Mouse (Mus musculus) heart, embryonic 10.5 days (tissue): Measurements from ENCODE around the gene Fgfr2. TPM values are rescaled to one million over a fixed set of nuclear protein-coding genes. Genes with fewer than 3 reads are reported as not detected.

Experiments used
- DNase-seq: peaks from one replicate; pipeline ENCODE4 v3.0.0-alpha.2; 2017; ENCODE audit warnings: low spot score
- H3K27ac ChIP-seq: fragments of 300-500 bp; sonication (generic); 2 replicates; pipeline ENCODE4 v1.5.1; 2016; ENCODE audit warnings: mild to moderate bottlenecking
- H3K27me3 ChIP-seq: fragments of 300-500 bp; sonication (generic); 2 replicates; pipeline ENCODE4 v1.6.1; 2016; ENCODE audit warnings: mild to moderate bottlenecking; ENCODE audit not compliant: poor library complexity, insufficient read depth, severe bottlenecking
- H3K36me3 ChIP-seq: fragments of 300-500 bp; sonication (generic); 2 replicates; pipeline ENCODE4 v1.6.1; 2016; ENCODE audit warnings: mild to moderate bottlenecking, moderate library complexity
- H3K4me1 ChIP-seq: fragments of 300-500 bp; sonication (generic); 2 replicates; pipeline ENCODE4 v1.6.1; 2016; ENCODE audit warnings: mild to moderate bottlenecking
- H3K4me3 ChIP-seq: fragments of 300-500 bp; sonication (generic); 2 replicates; pipeline ENCODE4 v1.5.1; 2016; ENCODE audit warnings: mild to moderate bottlenecking, moderate library complexity
- H3K9me3 ChIP-seq: fragments of 300-500 bp; sonication (generic); 2 replicates; pipeline ENCODE4 v1.6.1; 2016; ENCODE audit warnings: mild to moderate bottlenecking, moderate library complexity
- WGBS: fragments of 180-500 bp; shearing (Covaris S2); methylation state at CpG from one replicate; pipeline ENCODE4 v1.1.7; 2016; 5-methylcytosine and 5-hydroxymethylcytosine counted together
- polyA plus RNA-seq: library from polyadenylated mRNA; unstranded; fragments of >200 nt; fragmentation: Nextera tagmentation; extraction: Ambion mirVana; gene quantifications from 2 replicates; pipeline ENCODE4 v1.2.1, GENCODE M21; 2016

The Fgfr2 gene
- polyA plus RNA-seq, 1 experiment from 2014 or later: 46.6 TPM

DNA sequence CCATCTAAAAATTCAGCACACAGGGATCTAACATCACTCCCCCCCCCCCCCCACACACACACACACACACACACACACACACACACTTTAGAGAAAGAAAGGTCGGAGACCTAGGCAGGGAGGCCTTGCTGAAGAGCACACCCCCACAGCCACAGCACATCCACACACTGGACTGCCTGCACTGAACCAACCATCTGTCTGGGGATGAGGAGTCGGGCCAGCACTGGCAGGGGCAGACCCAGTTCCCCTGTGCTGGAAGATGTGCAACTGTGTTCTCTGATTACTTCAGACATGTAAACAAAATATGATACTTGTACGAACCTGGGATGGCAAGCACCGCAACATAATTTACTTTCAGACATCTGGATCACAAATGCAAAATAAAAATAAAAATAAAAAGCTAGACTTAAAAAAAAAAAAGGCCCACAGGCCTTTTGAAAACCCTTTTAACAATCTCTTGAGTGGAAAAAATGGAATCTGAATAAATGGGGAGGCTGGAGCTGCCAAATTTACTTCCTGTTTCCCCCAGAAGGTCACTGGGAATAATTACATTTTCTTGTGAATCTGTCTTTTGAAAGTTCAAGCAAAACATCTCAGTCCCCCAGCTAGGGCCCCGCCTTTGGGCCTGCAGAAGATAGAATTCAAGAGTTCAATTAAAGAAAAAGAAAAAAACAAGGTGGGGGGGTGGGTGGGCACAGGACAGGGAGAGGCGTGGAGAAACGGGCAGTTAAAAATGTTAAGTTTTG is 314.9 kb downstream of the Fgfr2 start:
- no peak for DNase-seq
- peaks cover 97% of the 10 kb centered on the region for H3K4me1 ChIP-seq

DNA sequence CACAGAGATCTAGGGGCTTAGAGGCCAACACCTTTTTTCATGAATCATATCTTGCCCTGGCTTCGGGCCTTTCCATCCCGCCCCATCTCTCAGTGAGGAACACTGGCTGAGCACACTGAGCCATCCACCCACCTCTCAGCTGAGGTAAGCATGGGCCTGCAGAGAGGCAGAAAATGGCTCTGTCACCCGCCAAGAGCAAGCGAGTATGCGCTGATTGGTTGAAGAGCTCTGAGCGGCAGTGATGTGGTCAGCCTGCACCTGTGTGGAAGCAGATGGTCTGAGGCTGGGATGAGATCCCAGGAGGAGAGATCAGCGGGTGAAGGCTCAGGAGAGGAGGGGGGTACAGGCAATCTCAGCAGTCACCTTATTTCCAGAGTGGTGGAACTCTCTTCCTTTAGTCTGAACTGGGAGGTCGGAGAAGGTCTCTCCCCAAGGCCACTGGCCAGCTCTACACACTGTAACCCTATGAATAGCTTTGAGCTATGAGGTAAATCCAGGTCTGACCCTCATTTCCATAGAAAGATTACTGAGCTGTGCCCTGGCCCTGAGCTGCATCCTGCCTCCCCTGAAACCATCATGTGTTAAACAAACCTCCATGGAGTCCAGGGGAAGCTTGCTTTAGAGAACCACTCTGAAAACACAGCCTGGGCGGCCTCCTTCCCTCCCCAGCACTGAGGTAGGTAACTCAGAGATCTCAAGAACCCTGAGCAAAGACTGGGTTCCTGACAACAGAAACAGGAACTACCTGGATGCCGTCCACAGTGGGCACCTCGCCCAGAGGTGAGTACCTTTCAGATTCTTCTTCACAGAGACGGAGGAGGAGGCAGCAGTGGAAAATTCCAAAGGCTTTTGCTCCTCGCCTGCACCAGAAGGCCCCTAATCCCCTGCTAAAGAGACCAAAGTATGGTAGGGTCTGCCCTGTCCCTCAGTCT is 316.0 kb downstream of the Fgfr2 start:
- H3K36me3 ChIP-seq: no peaks in the 10 kb centered on the region
- H3K27ac ChIP-seq: peak overlapping the region; percentile 73
- no peaks in the 10 kb centered on the region for H3K27me3 ChIP-seq
- H3K4me1 ChIP-seq: peaks cover 97% of the 10 kb centered on the region
- no peaks in the 10 kb centered on the region for H3K9me3 ChIP-seq
- H3K4me3 ChIP-seq: no peak overlapping the region
- 57% methylated on average over 13 of the region's 13 CpGs for WGBS
- peak; percentile 73 for DNase-seq

More for the DNA sequence above, 314.9 kb downstream of the Fgfr2 start:
- no peak overlapping the region for H3K4me3 ChIP-seq
- WGBS: 49% methylated on average over 7 of the region's 7 CpGs
- no peaks in the 10 kb centered on the region for H3K36me3 ChIP-seq
- H3K9me3 ChIP-seq: no peaks in the 10 kb centered on the region
- H3K27ac ChIP-seq: peak overlapping the region; percentile 84
- no peaks in the 10 kb centered on the region for H3K27me3 ChIP-seq

DNA sequence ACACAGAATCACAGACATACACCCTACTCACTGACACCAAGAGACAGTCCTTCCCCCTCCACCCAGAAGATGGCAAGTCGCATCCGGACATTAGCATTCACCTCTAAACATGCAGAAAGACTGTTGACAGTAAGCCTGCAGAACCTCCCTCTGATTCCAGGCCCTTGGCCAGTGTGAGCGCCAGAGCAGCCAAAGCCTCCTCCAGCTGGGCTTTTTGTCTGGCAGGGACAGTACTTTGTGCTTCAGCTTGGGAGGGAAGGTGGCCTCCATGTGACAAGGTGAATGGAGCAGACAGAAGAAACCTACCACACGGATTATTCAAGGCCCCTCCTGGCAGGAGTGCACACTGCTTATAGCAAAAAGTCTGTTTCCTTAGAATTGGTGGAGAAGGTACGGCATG is 316.9 kb downstream of the Fgfr2 start:
- no peak overlapping the region for H3K4me3 ChIP-seq
- H3K27me3 ChIP-seq: no peaks in the 10 kb centered on the region
- WGBS: 68% methylated on average over 5 of the region's 5 CpGs
- peak overlapping the region; percentile 73 for H3K27ac ChIP-seq
- no peaks in the 10 kb centered on the region for H3K36me3 ChIP-seq
- DNase-seq: peak; percentile 64
- H3K9me3 ChIP-seq: no peaks in the 10 kb centered on the region
- peaks cover 97% of the 10 kb centered on the region for H3K4me1 ChIP-seq

DNA sequence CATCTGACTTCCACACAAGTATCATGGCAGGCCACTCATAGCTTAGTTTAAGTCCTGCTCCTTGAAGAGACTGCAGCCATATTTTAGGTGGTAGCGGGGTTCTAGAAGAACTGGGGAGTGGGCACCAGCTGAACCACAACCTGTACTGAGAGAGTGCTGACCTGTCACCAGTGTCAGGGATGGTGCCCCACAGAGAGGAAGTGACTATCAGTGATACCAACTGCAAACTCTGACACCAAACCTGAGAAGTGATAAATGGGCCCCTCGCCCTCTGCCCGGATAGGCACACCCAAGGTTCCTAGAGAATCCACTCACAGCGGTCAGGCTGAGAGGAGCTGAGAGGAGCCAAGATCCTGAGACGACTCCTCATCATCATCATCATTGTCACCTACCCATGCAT is 318.2 kb downstream of the Fgfr2 start:
- Histone ChIP-seq H3K36me3 (peaks cover 4% of the 10 kb centered on the region; the same call in 1 of the 2 replicates), H3K27me3 (no peaks in the 10 kb centered on the region), H3K4me1 (peaks cover 98% of the 10 kb centered on the region), H3K9me3 (no peaks in the 10 kb centered on the region), H3K27ac (no peak overlapping the region; the same call in 1 of the 2 replicates), H3K4me3 (no peak overlapping the region)
- no peak for DNase-seq
- WGBS: 63% methylated on average over 5 of the region's 5 CpGs

DNA sequence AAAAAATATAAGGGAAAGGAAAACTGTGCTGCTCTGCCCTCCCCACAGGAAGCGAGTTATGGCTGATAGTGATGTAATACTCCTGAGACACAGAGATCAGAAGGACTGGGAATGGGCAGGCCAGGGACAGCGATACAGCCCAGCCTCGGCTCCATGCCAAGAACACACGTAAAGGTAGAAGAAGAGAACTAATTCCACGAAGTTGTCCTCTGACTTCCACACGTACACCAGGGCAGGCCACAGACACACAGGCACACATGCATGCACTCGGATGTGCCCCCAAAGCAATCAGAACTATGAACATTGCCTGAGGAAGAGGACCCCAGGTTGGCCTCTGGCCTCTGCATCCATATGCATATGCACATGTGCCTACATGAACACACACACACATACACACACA is 318.7 kb downstream of the Fgfr2 start:
- 75% methylated on average over 7 of the region's 7 CpGs for WGBS
- Histone ChIP-seq H3K4me3 (no peak overlapping the region), H3K9me3 (no peaks in the 10 kb centered on the region)

DNA sequence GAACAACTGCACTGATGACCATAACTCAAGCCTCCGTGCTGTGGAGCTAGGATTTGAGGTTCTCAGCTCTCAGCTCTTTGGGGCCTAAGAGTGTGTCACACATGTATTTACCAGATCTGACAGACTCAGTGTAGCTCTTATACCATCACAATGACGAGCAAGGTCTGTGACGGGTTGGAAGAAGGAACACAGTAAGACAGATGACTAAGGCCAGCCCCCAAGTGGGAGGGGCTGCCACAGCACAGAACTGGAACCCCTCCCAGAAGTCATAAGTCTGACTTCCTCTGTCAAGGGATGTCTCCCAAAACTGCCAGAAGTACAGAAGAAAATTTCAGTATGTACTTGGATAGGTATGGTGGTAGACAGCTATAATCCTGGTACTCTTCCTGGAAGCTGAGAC is 319.2 kb downstream of the Fgfr2 start:
- H3K9me3 ChIP-seq: no peaks in the 10 kb centered on the region
- peaks cover 98% of the 10 kb centered on the region for H3K4me1 ChIP-seq
- no peak for DNase-seq
- H3K27me3 ChIP-seq: no peaks in the 10 kb centered on the region
- no peak overlapping the region for H3K4me3 ChIP-seq
- peak overlapping the region; percentile 80; the same call in 1 of the 2 replicates for H3K27ac ChIP-seq
- WGBS: 74% methylated on average over 3 of the region's 3 CpGs
- H3K36me3 ChIP-seq: peaks cover 4% of the 10 kb centered on the region; the same call in 1 of the 2 replicates

More for the DNA sequence above, 318.7 kb downstream of the Fgfr2 start:
- Histone ChIP-seq H3K36me3 (peaks cover 4% of the 10 kb centered on the region; the same call in 1 of the 2 replicates), H3K4me1 (peaks cover 98% of the 10 kb centered on the region), H3K27ac (peak overlapping the region; percentile 80; the same call in 1 of the 2 replicates), H3K27me3 (no peaks in the 10 kb centered on the region)
- no peak for DNase-seq

DNA sequence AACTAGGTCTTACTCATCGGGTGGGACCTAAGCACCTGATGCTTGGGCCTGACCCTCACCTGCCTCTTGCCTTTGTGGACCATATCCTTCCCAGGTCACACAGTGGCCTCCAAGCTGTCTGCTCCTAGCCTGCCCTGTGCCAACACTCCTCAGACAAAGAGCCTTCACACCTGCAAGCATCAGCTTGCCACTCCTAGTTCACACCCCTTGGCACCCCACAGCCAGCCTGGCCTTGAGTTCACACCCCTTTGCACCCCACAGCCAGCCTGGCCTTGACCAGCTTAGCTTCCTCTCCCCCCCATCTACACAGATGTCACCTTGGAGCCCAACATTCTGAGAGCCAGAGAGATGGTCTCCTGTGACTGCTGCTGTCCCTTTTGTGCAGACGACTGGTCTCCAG is 319.8 kb downstream of the Fgfr2 start:
- no peaks in the 10 kb centered on the region for H3K9me3 ChIP-seq
- H3K4me1 ChIP-seq: peaks cover 94% of the 10 kb centered on the region
- DNase-seq: no peak
- no peaks in the 10 kb centered on the region for H3K27me3 ChIP-seq
- H3K27ac ChIP-seq: peak overlapping the region; percentile 80
- WGBS: 67% methylated on average over 2 of the region's 2 CpGs
- H3K4me3 ChIP-seq: no peak overlapping the region
- H3K36me3 ChIP-seq: peaks cover 4% of the 10 kb centered on the region; the same call in 1 of the 2 replicates

DNA sequence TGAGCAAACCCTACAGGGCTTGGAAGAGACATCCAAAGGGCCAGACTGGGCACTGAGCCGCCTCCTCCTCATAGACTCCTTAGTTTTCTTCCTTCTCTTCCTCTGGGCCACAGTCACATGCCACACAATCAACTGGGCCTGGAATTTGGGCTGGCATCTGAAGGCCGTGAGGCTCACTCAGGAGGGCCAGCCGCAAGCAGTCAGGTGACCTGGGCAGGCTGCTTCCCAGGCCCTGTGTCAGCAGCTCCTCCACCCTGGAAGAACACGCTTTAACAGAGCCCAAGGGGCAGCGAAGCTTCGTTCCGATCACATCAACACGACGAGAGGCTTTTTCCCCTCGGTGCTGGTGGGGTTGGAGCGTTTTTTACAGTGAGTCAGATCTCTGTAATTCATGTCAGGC is 320.5 kb downstream of the Fgfr2 start:
- WGBS: 68% methylated on average over 11 of the region's 11 CpGs
- H3K27ac ChIP-seq: peak overlapping the region; percentile 80

DNA sequence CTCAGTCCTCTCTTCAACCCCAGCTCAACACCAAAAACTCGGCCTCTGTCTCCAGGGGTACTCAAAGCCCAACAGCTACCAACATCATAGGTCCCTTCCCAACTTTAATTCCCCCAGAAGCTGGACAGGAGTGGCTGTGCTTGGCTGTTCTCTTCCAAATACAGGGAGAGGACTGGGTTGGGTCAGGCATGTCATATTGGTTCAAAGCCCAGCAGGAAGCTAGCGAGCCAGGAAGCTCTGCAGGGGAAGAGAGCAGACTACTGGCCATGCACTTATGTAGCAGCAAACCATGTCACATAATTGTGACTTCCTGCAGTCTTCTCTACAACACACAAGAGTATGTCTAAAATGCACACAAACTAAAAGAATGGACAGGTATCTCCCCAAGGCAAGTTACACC is 321.1 kb downstream of the Fgfr2 start:
- H3K4me1 ChIP-seq: peaks cover 81% of the 10 kb centered on the region
- WGBS: 79% methylated on average over 2 of the region's 2 CpGs

More for the DNA sequence above, 320.5 kb downstream of the Fgfr2 start:
- H3K9me3 ChIP-seq: no peaks in the 10 kb centered on the region
- no peak for DNase-seq
- H3K4me3 ChIP-seq: no peak overlapping the region
- H3K4me1 ChIP-seq: peaks cover 88% of the 10 kb centered on the region
- peaks cover 4% of the 10 kb centered on the region; the same call in 1 of the 2 replicates for H3K36me3 ChIP-seq
- H3K27me3 ChIP-seq: no peaks in the 10 kb centered on the region

DNA sequence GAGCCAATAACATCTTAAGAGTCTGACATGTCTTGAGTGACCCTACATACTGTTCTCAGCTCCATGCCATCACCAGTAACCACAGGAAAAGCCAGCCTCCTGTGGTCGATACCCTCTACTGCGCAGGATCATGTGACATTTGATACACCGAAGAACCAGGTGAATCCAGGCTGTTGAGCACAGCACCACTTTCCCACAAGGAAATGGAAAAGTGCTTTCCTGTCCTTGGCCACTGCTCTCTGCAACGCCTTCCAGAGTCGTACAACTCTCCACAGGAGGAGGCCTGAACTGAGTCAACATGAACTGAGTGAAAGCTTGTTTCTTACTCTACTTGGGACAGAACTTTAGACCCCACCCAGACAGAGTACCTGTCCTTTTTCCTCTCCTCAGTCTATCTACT is 321.6 kb downstream of the Fgfr2 start:
- H3K36me3 ChIP-seq: peaks cover 4% of the 10 kb centered on the region; the same call in 1 of the 2 replicates
- 88% methylated on average over 5 of the region's 5 CpGs for WGBS
- H3K27me3 ChIP-seq: no peaks in the 10 kb centered on the region
- H3K9me3 ChIP-seq: no peaks in the 10 kb centered on the region
- H3K4me3 ChIP-seq: no peak overlapping the region
- peaks cover 76% of the 10 kb centered on the region for H3K4me1 ChIP-seq
- H3K27ac ChIP-seq: peak overlapping the region; percentile 82; the same call in 1 of the 2 replicates
- DNase-seq: no peak

More for the DNA sequence above, 321.1 kb downstream of the Fgfr2 start:
- Histone ChIP-seq H3K27me3 (no peaks in the 10 kb centered on the region), H3K36me3 (peaks cover 4% of the 10 kb centered on the region; the same call in 1 of the 2 replicates), H3K27ac (peak overlapping the region; percentile 80), H3K9me3 (no peaks in the 10 kb centered on the region), H3K4me3 (no peak overlapping the region)
- no peak for DNase-seq

DNA sequence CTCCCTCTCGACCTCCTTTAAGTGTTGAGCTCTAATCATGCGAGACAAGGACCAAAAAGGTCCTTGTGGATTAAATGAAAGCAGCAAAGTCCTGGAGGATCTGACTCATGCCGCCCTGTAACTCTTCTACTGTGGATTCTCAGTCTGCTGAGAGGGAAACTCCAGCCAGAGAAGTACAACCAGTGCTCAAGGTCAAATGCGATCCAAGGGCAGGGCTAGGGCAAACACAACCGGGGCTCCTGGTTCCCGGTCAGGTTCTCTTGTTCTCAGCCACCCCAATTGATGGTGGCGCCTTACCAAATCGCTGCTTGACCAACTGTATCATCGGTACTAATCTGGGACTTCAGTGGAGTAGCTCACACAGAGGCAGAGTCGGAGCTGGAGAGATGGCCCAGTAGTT is 322.3 kb downstream of the Fgfr2 start:
- Histone ChIP-seq H3K27me3 (no peaks in the 10 kb centered on the region), H3K4me1 (peaks cover 69% of the 10 kb centered on the region), H3K36me3 (peaks cover 4% of the 10 kb centered on the region; the same call in 1 of the 2 replicates), H3K4me3 (no peak overlapping the region), H3K9me3 (no peaks in the 10 kb centered on the region), H3K27ac (peak overlapping the region; percentile 82)
- 74% methylated on average over 10 of the region's 10 CpGs for WGBS
- no peak for DNase-seq

DNA sequence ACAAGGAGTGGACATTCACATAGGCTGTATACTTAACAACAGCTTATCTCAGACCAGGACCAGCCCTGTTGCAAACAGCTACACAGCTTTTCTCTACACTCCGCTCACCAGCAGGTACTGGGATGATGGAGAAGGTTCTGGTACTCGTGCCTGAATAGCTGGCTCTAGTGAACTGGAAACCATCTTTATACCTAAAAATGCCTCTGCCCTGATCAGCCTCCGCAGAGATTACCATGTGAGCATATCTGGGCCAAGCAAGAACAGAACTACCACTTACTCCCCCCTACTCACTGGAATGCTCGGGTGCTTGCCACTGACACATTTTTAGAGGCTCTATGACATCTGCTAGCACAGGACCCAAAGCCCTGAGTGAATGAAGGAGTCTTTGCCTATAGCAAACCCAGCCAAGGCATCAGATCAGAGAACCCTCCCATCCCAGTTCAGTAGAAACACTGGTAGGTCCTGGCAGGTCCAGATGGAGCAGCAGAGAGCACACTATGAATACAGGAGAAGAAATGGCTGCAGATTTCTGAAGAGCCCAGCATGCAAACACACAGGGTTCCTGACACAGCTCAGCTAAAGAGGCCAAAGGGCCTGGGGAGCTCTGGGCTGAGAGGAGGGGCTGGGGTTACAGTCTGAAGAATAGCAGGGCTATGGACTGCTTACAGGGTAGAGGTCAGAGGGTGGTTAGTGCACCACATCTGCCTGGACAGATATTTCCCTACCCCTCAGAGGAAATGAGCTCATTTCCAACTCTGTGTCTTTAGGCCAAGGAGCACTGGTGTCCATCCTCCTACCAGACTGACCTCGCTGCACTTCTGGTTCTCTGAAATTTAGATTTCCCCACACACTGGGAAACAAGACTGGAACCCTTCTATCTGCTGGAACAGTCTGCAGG is 323.8 kb downstream of the Fgfr2 start:
- Histone ChIP-seq H3K27ac (peak overlapping the region; percentile 82; the same call in 1 of the 2 replicates), H3K36me3 (peaks cover 4% of the 10 kb centered on the region; the same call in 1 of the 2 replicates), H3K27me3 (no peaks in the 10 kb centered on the region), H3K9me3 (no peaks in the 10 kb centered on the region), H3K4me1 (peaks cover 58% of the 10 kb centered on the region), H3K4me3 (no peak overlapping the region)
- DNase-seq: no peak
- 79% methylated on average over 5 of the region's 5 CpGs for WGBS
